Mouse (Mus musculus) adrenal gland, adult (tissue): ENCODE results near the gene Pla2g6.
A peak's percentile ranks its signal among the peaks of the same experiment; 100 is the strongest.

Experiments used
- DNase-seq, 2 experiments: peaks; one replicate each; pipeline ENCODE4 v3.0.0; 2022 to 2023; ENCODE audit warnings: low spot score in 1 of 2; ENCODE audit not compliant: inconsistent age in 2 of 2

The Pla2g6 gene

GRCm38 (mm10) chr15:79243234-79244042 lies 84.8 kb downstream of the Pla2g6 start:
- peak; percentile 94 to 98 for DNase-seq

DNA sequence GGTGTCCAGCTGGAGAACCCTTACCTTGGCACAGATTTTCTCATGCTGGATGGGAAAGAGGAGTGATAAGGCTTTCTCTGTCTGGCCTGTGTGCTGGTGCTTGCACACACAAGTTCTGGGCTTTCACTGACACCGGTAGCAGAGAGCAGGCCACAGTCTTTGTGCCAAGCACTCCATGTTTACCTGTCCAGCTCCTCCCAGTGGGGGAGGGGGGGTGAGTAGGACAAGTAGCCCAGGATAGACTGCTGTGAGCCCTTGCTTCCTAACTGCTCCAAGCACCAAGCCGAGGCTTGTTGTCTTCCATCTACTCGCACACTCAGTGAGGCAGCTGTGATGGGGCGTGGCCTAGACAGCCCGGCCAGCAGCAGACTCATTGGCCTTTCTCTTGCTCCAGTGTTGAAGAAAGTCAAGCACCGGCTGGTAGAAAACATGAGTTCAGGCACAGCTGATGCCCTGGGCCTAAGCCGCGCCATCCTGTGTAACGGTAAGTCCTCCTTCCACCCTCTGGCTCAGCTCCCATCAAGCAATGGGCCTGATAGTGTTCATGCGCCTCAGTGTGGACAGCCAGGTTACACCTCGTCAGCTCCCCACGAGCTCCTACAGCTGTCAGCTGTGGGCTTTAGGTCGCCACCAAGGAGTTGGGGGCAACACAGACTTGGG lies 85.5 kb downstream of the Pla2g6 start:
- no peak for DNase-seq

- DNase-seq, result no peak
Observed at GRCm38 (mm10) chr15:79238036-79238435, 90.2 kb downstream of the Pla2g6 start.
